Mouse (Mus musculus) cerebellum, postnatal 14 days (tissue): ENCODE measurements around the gene Tmem150b.

Source experiments
- DNase-seq, 2 experiments: peaks; one replicate each; pipeline ENCODE4 v3.0.0; 2021; ENCODE audit warnings: mixed read lengths in 2 of 2

The Tmem150b gene

GRCm38 (mm10) chr7:4725169-4725568 lies at the start of gene Tmem150b:
Gene Tmem150b (minus strand): TSS chr7:4725249.
- no peak for DNase-seq

- no peak for DNase-seq
Observed at GRCm38 (mm10) chr7:4771202-4771601, 46.2 kb upstream of the Tmem150b start, which contains the start of gene Fam71e2. Gene Fam71e2 (minus strand): TSS chr7:4771302.

DNA sequence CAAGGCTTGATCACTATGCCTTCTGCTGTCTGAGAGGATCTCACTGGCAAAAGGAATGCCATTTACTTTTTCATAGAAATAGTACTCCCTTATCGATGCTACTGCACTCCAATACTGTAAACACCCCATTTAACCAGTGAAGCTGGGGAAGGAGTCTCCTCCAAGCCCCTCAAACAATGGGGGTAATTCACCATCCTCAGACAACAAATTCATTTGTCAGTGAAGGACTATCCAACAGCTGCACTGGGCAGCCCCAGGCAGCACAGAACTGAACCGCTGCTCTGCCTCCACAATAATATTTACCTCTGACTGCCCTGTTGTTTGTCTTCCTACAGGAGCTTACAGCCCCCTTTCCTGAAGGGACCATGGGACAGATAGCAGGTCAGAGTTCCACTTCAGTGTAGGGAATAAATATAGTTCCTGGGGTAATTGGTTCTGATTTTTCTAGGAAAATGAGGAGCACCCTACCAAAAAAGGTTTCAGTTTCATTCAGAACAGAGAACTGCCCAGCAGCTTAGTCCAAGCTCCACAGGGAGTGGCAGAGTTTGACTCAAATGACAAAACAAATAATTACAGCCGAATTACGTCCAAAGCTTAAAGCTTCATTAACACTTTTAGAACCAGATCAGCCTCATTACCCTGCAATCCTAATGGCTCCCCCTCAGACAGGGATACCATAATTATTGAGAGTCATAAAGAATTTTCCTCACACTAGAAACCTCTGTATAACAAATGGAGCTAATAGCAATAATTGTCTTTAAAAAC lies 40.1 kb upstream of the Tmem150b start:
- no peak for DNase-seq

DNA sequence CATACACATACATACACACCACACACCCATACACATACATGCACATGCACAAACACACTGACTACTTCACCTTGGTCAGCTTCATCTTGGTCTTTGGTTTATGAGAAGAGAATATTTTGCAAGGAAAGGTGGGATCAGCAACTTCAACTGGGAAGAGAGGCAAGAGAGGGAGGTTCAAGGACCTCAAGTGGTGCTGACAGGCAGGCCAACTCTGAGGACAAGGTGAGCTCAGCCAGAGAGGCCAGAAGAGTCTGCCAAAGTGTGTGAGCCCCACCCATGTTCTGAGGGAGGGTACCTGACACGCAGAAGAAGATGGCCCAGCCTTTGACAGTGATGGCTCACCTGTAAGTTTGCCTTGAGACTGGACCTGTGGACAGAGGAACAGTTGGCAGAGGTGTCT lies 34.6 kb upstream of the Tmem150b start:
- DNase-seq, result no peak

GRCm38 (mm10) chr7:4752821-4753570 lies 27.9 kb upstream of the Tmem150b start, which contains the start of gene Cox6b2:
Gene Cox6b2 (minus strand): TSS chr7:4753094.
- peak; percentile 69 to 86 for DNase-seq

GRCm38 (mm10) chr7:4751971-4752820 lies 27.1 kb upstream of the Tmem150b start:
- DNase-seq, result peak; percentile 41 to 68

- DNase-seq, result no peak
Observed at GRCm38 (mm10) chr7:4749169-4749568, 24.1 kb upstream of the Tmem150b start.

DNA sequence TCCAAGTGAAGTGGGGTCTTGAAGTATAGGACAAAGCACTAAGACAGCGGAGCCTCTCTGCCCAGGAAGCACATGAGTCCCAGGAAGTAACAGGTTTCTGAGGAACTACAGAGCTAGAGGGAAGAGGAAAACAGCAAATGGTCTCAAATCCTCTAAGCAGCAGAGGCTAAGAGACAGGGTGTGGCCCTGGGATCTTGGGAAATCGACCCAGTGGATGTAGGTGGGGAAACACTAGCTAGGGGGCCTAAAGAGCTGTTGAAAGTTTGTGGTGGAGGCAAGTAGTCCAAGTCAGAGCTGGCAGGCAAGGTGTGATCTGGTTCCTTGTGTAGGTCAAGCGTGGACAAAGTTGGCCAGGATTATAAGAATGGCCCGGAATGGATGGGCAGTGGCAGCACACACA lies 23.3 kb upstream of the Tmem150b start:
- no peak for DNase-seq

- DNase-seq, result no peak
Observed at GRCm38 (mm10) chr7:4747156-4747899, 22.3 kb upstream of the Tmem150b start.

GRCm38 (mm10) chr7:4746326-4746980 lies 21.4 kb upstream of the Tmem150b start:
- no peak for DNase-seq

DNA sequence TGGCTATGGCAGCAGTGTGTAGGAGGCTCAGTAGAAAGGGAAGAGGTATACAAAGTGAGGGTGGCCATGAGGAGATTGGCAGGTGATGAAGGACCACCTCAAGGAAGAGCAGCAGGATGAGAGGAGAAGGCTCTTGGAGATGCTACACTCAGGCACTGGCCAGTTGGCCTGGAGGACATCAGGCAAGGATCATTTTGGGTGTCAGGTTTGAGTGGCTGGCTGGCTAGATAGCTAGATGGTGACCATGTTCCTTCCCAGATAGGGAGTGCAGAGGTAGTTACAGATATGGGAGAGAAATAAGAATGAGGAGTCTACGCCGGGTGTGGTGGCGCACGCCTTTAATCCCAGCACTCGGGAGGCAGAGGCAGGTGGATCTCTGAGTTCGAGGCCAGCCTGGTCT lies 19.8 kb upstream of the Tmem150b start:
- no peak for DNase-seq

DNA sequence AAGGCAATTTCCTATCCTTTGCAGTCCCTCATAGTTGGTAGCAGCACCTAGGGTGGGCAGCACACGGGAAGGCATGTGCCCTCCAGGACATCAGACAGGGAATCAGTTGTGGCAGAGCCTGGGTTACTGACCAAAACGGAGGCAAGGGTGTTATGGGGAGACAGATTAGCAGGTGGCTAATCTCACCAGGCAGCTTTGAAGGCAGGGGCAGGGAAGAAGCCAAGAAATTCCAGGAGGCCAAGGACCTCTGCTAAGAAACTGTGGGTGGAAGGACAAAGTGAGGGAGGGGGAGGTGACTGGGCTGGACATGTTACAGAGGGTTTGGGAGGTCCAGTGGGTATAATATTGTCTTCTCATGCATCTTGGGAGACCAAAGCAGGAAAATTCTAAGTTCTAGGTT lies 18.3 kb upstream of the Tmem150b start:
- no peak for DNase-seq

DNA sequence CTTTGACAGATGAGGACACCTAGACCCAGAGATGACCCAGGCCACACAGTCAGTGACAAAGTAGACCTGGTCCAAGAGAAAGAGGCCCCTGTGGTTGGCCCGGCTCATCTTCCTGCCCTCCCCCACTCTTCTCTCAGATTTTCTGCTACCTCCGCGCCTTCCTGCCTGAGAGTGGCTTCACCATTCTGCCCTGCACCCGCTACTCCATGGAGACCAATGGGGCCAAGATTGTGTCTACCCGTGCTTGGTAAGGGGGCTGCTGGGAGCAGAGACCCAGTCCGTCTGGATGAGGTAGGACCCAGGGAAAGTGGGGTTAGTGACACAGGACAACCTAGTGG lies 17.4 kb upstream of the Tmem150b start:
- DNase-seq, result no peak

GRCm38 (mm10) chr7:4741672-4742481 lies 16.8 kb upstream of the Tmem150b start:
- peak; percentile 35 to 36 for DNase-seq

DNA sequence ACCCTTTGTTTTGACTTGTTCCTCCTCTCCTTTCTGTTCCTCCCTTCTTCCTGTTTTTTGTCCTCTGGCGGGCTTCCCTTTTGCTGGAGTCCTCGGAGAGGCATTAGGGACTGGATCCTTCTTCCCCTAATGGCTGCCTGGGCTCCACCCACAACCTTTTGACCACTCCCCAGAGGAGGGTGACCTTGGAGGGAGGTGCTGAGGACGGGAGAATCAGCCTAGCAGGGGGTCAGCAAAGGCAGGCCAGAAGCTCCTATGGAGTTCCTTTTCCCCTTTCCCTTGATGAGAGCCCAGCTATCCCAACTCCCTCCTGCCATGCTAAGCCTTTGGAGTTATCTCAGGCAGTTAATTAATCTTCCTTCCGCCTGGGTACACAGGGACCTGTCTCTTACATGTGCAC lies 16.1 kb upstream of the Tmem150b start:
- peak; percentile 80 to 81 for DNase-seq

GRCm38 (mm10) chr7:4740309-4740727 lies 15.3 kb upstream of the Tmem150b start:
- no peak for DNase-seq

DNA sequence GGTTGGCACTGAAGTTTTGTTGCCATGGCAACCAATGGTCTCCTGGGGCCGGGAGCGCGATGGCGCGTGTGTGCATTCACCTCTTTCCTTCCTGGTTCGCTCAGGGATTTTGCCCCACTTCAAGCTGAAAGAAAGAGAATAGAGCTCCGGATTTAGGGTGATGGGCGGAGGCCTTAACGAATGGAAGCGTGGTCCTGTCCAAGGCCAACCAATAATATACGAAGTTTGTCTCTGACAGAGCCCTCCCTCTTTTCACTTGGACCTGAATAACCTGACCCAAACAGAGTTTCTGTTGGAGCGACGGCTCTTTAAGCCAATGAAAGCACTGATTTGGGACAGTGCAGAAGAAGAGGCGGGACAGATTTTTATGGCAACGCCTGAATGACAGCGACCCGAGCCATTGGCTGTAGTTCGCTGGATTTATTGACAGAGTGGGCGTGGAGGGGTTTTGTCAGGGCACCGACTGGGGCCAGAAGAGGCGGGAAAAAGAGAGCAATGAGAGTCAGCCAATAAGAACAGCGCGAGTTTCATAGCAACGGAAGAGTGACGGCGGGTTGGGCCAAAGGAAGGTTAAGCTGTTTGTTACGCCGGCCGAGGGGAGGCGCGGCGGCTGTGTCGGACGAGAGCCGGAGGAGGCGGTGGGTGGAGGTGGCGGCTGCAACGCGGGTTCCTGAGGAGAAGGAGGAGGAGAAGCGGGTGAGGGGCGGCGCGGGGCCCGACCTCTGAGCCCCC lies 14.7 kb upstream of the Tmem150b start, which contains the start of gene Kmt5c:
Gene Kmt5c (plus strand): TSS at position 572 of the 732 bp plus-strand sequence.
- peak; percentile 98 for DNase-seq

DNA sequence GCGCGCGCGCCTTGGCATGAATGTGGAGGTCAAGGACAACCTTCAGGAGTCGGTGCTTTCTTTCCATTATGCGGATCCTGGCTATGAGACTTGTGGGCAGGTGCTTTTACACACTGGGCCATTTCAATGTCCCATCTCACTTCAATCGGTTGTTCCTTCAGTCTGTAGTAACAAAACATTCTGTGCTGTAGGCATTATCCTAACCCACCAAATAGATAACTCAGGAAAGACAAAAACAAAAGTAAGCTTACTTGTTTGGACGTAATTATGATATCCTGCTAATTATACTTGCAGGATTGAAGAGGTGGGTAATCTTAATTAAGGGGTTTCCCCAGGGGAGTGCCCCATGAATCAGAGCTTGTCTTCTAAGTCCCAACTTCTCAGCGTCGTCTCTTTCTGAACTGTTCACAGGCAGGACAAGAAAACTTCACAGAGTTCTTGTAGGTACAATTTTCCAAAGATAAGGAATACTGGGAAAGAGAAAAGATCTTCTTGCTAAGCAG lies 14.0 kb upstream of the Tmem150b start:
- peak in 1 of 2 experiments; percentile 23 for DNase-seq

- DNase-seq, result no peak
Observed at GRCm38 (mm10) chr7:4732968-4733392, 7.9 kb upstream of the Tmem150b start.

- no peak for DNase-seq
Observed at GRCm38 (mm10) chr7:4731090-4731489, 6.0 kb upstream of the Tmem150b start.
